Mouse (Mus musculus): ENCODE measurements around the gene Cfap126.
"Not testable (repeated sequence)": the region's sequence is repeated elsewhere in the genome, so short reads cannot be mapped to it uniquely, and the experiment has no call there.

DNA sequence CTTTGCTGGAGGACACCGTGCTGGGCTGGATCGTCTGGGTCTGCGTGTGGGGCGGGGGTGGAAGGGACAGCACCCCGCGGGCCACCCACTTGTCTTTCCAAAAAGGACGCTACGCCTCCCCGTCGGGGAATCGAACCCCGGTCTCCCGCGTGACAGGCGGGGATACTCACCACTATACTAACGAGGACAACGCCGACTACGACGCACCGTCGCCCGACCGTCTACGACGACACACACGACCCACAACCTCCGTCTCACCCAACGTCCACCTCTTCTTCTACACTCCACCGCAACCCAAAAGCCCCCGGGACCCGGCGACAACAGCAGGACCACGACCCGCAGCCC lies 48.5 kb upstream of the Cfap126 start:
- not testable (repeated sequence) for TF ChIP-seq CTCF (IDR thresholded peaks at IDR 0.05; ENCODE audit: control insufficient read depth, insufficient read depth, insufficient read length); USF1 (IDR thresholded peaks at IDR 0.05; ENCODE audit: low read depth); MYOG (IDR thresholded peaks at IDR 0.05; ENCODE audit: control insufficient read depth, extremely low read depth, insufficient read length); FOSL1 (IDR thresholded peaks at IDR 0.05; ENCODE audit: insufficient read depth, low read length, poor library complexity, severe bottlenecking)
